Mouse (Mus musculus): ENCODE results near the gene Trpm2.
"Not testable (repeated sequence)": the region's sequence is repeated elsewhere in the genome, so short reads cannot be mapped to it uniquely, and the experiment has no call there.

Trpm2 gene

GRCm38 (mm10) chr10:77970481-77970880 lies at the start of gene Trpm2:
Trpm2 (minus strand) TSS chr10:77970563.
- DNase-seq (ENCODE audit: low spot score in 2 of 2) = no peak

- DNase-seq (ENCODE audit: low spot score in 2 of 2) = not testable (repeated sequence)
These were observed 49.6 kb upstream of the Trpm2 start for GRCm38 (mm10) chr10:78019984-78020383.

DNA sequence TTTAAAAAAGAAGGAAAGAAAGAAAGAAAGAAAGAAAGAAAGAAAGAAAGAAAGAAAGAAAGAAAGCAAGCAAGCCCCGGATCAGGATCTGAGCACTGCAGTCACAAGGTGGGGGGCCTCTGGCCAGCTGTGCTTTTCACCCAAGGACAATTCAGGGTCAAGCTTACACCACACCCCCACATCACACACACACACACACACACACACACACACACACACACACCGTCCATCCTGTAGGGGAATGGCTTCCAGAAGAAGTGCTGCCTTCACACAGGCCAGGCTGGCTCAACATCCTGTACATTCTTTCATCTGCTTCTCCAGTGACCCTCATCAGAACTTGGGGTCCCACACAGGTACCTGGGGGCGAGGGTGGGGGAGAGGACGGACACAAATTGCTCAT lies 48.9 kb upstream of the Trpm2 start:
- no peak for DNase-seq (ENCODE audit: low spot score in 2 of 2)

DNA sequence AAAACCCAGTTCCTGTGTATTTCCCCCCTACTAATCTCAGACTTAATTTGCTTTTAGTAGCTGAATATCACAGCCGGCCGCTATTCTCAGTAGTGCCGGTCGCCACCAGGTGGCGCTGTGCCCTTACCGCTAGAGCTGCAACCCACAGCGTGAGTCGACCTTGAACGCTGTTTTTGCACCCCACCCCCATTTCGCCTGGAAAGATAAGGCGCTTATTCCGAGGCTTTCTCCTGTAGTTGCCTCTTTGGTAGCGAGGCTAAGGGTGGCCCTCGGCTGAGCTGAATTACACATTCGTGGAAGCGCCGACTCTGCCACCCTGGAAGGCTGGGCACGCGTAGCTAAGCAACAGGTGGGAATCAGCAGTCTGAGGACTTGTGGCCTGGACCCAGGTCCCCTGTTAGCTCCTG lies 48.4 kb upstream of the Trpm2 start:
- DNase-seq (ENCODE audit: low spot score in 2 of 2) = peak; percentile 55 to 82

DNA sequence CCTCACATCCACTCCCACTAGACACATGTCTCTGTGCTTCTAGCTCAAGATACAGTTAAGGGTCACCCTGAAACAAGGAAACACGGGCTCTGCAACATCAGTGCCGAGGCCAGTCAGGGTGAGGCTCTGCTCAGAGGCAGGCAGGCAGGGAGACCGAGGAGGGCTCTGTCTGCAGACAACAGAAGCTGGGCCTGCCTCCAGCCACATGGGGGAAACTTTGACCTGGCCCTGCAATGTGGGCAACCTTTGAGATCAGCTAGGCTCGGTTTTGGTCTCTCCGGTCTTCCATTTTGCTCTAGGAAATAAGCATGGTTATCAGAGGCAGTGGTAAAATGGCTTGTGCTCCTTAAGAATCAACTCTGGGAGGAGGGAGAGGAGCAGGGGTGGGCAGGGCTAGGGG lies 46.0 kb upstream of the Trpm2 start:
- DNase-seq (ENCODE audit: low spot score in 2 of 2) = no peak

- no peak for DNase-seq (ENCODE audit: low spot score in 2 of 2)
These were observed 45.1 kb upstream of the Trpm2 start for GRCm38 (mm10) chr10:78015489-78015888.

- DNase-seq (ENCODE audit: low spot score in 2 of 2) = no peak
These were observed 42.5 kb upstream of the Trpm2 start for GRCm38 (mm10) chr10:78012661-78013495.

DNA sequence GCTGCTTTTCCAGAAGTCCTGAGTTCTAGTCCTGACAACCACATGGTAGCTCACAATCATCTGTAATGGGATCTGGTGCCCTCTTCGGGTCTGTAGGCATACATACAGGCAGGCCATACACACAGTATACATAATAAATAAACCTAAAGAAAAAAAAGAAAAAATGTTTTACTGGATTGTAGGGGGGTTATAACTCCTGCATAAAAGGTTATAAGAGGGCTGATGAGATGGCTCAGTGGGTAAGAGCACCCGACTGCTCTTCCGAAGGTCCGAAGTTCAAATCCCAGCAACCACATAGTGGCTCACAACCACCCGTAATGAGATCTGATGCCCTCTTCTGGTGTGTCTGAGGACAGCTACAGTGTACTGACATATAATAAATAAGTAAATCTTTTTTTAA lies 40.8 kb upstream of the Trpm2 start:
- DNase-seq (ENCODE audit: low spot score in 2 of 2) = not testable (repeated sequence)

GRCm38 (mm10) chr10:78010335-78010734 lies 40.0 kb upstream of the Trpm2 start:
- no peak for DNase-seq (ENCODE audit: low spot score in 2 of 2)

GRCm38 (mm10) chr10:78009945-78010293 lies 39.6 kb upstream of the Trpm2 start, which contains the start of gene Pfkl:
Pfkl (minus strand) TSS chr10:78010083.
- DNase-seq (ENCODE audit: low spot score in 2 of 2) = no peak

- DNase-seq (ENCODE audit: low spot score in 2 of 2) = peak; percentile 94 to 97
These were observed 39.0 kb upstream of the Trpm2 start for GRCm38 (mm10) chr10:78009184-78009944.

- DNase-seq (ENCODE audit: low spot score in 2 of 2) = no peak
These were observed 37.8 kb upstream of the Trpm2 start for GRCm38 (mm10) chr10:78008169-78008568.

GRCm38 (mm10) chr10:78007203-78007602 lies 36.8 kb upstream of the Trpm2 start:
- no peak for DNase-seq (ENCODE audit: low spot score in 2 of 2)

DNA sequence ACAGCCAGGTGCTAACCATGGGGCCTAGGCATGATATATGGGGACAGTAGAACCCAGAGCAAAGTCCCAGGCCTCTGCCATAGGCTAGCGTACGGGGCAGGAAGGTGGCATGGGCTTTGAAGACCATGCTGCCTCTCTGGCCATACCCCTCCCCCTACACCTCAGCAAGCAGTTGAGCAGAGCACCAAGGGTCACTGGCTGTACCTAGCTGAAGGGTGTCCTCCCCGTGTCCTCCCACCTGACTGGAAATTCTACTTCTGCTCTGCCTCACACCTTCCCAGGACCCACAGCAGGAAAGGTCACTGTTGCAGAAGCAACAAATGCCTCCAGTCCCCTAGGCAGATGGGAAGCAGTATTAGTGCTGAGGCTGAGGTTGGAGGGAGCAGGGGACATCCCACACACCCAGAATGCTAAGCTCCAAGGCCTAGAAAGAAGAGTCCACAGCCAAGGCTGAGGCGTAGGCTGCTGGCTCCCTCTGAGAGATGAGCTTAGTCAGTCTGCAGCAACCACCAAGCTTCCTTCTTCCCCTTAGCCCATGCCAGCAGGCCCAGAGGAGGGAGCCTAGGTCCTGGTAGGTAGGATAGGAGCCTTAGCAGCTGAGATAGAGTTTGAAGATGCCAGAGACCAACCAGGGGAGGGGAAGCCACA lies 35.6 kb upstream of the Trpm2 start:
- no peak for DNase-seq (ENCODE audit: low spot score in 2 of 2)

DNA sequence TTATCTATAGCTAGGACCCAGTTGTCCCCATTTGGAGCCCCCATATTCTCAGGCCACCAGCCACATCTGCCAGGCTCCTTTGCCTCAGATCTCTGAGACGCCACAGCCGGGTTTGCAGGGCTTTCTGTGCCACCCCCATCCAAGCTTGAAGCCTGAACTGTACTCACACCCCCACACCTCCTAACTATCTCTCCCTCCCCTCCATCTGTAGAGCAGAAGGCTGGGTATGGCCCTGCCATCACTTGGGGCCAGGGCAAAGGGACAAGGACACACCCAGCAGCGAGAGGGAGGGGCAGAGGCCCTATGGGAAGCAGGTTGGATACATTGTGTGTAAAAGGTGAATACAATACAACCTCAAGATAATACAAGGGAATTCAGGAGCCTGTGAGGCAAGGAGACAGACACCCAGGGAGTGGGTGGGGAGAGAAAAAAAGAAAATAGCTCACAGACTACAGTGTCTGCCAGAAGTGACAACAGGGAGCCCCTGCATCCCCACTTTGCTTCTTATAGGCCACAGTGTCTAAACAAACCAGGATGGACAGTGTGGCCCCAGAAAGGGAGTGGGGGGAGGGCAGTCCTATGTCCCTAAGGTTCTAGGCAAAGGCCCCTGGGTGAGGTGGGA lies 34.2 kb upstream of the Trpm2 start:
- no peak for DNase-seq (ENCODE audit: low spot score in 2 of 2)

GRCm38 (mm10) chr10:78002316-78002715 lies 32.0 kb upstream of the Trpm2 start:
- DNase-seq (ENCODE audit: low spot score in 2 of 2) = no peak

DNA sequence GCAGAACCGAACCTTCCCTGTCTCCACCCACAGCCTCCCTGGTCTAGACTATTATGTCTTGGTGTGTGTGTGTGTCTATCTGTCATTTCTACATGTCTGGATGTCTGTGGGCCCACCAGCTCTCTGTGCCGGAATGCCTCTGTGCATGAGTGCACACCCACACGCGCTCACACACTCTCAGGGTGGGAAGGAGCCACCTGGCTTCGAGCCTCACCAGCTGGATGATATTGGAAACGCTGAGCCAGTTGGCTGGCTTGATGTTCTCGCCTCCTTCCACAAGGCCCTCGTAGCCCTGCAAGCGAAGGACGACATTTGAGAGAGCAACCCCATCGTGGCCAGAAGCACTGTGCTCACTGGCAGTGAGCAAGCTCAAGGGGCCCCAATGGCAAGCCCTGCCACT lies 31.4 kb upstream of the Trpm2 start:
- no peak for DNase-seq (ENCODE audit: low spot score in 2 of 2)

- DNase-seq (ENCODE audit: low spot score in 2 of 2) = no peak
These were observed 29.8 kb upstream of the Trpm2 start for GRCm38 (mm10) chr10:78000200-78000599.

DNA sequence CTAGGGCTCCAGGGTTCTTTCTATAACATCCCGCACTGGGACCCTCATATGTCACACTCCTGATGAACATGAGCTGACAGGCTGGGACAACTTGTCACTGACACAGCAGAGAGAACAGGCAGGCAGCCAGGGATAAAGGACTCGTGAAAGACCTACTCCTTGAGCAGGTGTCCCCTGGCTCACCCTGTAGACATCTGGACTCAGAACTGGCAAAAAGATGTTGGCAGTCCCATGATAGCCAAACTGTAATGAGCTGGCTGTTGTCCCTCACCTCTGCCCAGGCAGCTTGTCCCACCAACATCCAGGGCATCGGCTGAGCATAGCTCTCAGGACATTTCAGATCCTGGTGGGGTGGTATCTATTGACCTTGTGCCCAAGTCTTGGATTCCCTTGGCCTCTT lies 25.3 kb upstream of the Trpm2 start:
- DNase-seq (ENCODE audit: low spot score in 2 of 2) = no peak

GRCm38 (mm10) chr10:77985775-77986174 lies 15.4 kb upstream of the Trpm2 start:
- DNase-seq (ENCODE audit: low spot score in 2 of 2) = no peak

DNA sequence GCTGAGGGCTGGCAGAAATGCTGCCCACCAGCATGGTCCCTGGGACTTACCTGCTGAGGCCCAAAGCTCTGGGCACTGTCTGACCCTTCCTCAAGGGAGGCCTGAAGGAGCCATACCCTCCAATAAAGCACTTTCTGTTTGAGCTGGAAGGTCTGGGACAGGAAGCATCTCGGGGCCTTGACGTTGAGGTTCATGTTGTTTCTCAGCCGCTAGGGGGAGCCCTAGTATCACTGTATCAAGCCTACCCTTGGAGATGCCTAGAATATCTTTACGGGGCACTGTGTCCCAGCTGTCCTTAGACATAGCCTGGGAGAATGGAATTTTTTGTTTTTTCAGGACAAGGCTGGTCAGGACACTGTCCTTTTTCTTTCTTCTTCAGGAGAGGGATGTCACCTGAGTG lies 14.3 kb upstream of the Trpm2 start:
- DNase-seq (ENCODE audit: low spot score in 2 of 2) = peak; percentile 27 to 78
